Mouse (Mus musculus) forebrain, postnatal 0 days (tissue): Measurements from ENCODE around the gene Vgll2. TPM values are rescaled to one million over a fixed set of nuclear protein-coding genes. Genes with fewer than 3 reads are reported as not detected.

Source experiments
- ATAC-seq: fragments of 200-750 bp; cut with Nextera tagmentation; 2 replicates; pipeline ENCODE4 v1.8.0; 2017; ENCODE audit warnings: mild to moderate bottlenecking, moderate library complexity
- DNase-seq: peaks from one replicate; pipeline ENCODE4 v3.0.0-alpha.2; 2015
- H3K27ac ChIP-seq: fragments of 300-500 bp; sonication (generic); 2 replicates; pipeline ENCODE4 v1.5.1; 2014; ENCODE audit warnings: low read depth, mild to moderate bottlenecking, antibody characterized with exemption, low read length, moderate library complexity, mixed read lengths
- H3K27me3 ChIP-seq: fragments of 300-500 bp; sonication (generic); 2 replicates; pipeline ENCODE4 v1.6.1; 2014; ENCODE audit warnings: mild to moderate bottlenecking, low read length, mixed read lengths; ENCODE audit not compliant: insufficient read depth
- H3K36me3 ChIP-seq: fragments of 300-500 bp; sonication (generic); 2 replicates; pipeline ENCODE4 v1.6.1; 2014; ENCODE audit warnings: mild to moderate bottlenecking, moderate library complexity; ENCODE audit not compliant: insufficient read depth
- H3K4me1 ChIP-seq: fragments of 300-500 bp; sonication (generic); 2 replicates; pipeline ENCODE4 v1.6.1; 2014; ENCODE audit warnings: antibody characterized with exemption; ENCODE audit not compliant: insufficient read depth
- H3K4me2 ChIP-seq: fragments of 300-500 bp; sonication (generic); 2 replicates; pipeline ENCODE4 v1.6.1; 2014; ENCODE audit warnings: low read depth, mild to moderate bottlenecking, moderate library complexity
- H3K4me3 ChIP-seq: fragments of 300-500 bp; sonication (generic); 2 replicates; pipeline ENCODE4 v1.5.1; 2014; ENCODE audit warnings: low read depth, low read length, mixed read lengths
- H3K9ac ChIP-seq: fragments of 300-500 bp; sonication (generic); 2 replicates; pipeline ENCODE4 v1.6.1; 2014; ENCODE audit warnings: mild to moderate bottlenecking
- H3K9me3 ChIP-seq: fragments of 300-500 bp; sonication (generic); 2 replicates; pipeline ENCODE4 v1.6.1; 2016; ENCODE audit warnings: low read length
- CTCF ChIP-seq: sonication (generic); IDR thresholded peaks from 2 replicates; pipeline ENCODE4 v1.5.1; 2016; ENCODE audit warnings: antibody characterized with exemption, control low read depth, low read depth
- WGBS: fragments of 180-500 bp; shearing (Covaris S2); extraction: QIAGEN DNeasy Blood & Tissue Kit; methylation state at CpG from one replicate; pipeline ENCODE4 v1.1.7; 2014; 5-methylcytosine and 5-hydroxymethylcytosine counted together
- polyA plus RNA-seq: library from polyadenylated mRNA; unstranded; fragments of >200 nt; fragmentation: Nextera tagmentation; extraction: Ambion mirVana; gene quantifications from 2 replicates; pipeline ENCODE4 v1.2.1, GENCODE M21; 2015
- total RNA-seq: library from RNA; depleted of rRNA; stranded (reverse); fragments of >200 nt; gene quantifications from 2 replicates; pipeline ENCODE4 v1.2.3, GENCODE M21; 2014; rRNA removed

Gene Vgll2
- total RNA-seq (0.31 and 2.6 TPM in 2 replicates), polyA plus RNA-seq (1.9 TPM in 1 of 2 replicates, not detected in the other)

- Histone ChIP-seq H3K27ac (no peak within 1 kb of the TSS), H3K27me3 (peaks cover 70% of the 10 kb centered on the region), H3K9me3 (no peaks in the 10 kb centered on the region), H3K36me3 (no peaks in the 10 kb centered on the region), H3K4me1 (no peaks in the 10 kb centered on the region), H3K9ac (peak within 1 kb of the TSS; percentile 14; the same call in 1 of the 2 replicates), H3K4me2 (peak within 1 kb of the TSS; percentile 94), H3K4me3 (peak within 1 kb of the TSS; percentile 47)
- ATAC-seq (peak; percentile 83), DNase-seq (peak; percentile 64)
- TF ChIP-seq CTCF, result no peak
- 2% methylated on average over 60 of the region's 60 CpGs for WGBS
These were observed at the start of gene Vgll2 for GRCm38 (mm10) chr10:52022413-52023212. Vgll2 (plus strand) TSS chr10:52022502.

DNA sequence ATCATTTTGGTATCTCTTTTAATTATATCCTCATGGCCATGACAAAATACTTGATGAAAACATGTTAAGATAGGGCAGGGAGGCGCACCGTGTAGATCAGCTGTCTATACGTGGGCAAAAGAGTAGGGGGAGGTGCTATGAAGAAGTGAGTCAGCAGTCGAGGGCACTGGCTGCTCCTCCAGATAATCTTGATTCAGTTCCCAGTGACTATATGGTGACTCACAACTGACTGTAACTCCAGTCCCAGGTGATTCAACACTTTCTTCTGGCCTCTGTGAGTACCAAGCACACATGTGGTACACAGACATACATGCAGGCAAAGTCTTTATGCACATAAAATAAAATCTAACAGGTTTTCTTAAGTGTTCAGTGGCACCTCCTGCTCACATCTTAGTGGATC is 47.2 kb upstream of the Vgll2 start:
- TF ChIP-seq CTCF, result no peak
- no peaks in the 10 kb centered on the region for H3K9me3 ChIP-seq
- no peak overlapping the region for H3K4me3 ChIP-seq
- 85% methylated on average over 4 of the region's 4 CpGs for WGBS
- H3K9ac ChIP-seq, result no peak overlapping the region
- ATAC-seq, result no peak
- H3K27ac ChIP-seq, result no peak overlapping the region
- no peak overlapping the region for H3K4me2 ChIP-seq
- H3K4me1 ChIP-seq, result no peaks in the 10 kb centered on the region
- no peaks in the 10 kb centered on the region for H3K27me3 ChIP-seq
- DNase-seq, result no peak
- H3K36me3 ChIP-seq, result no peaks in the 10 kb centered on the region

- H3K27me3 ChIP-seq, result no peaks in the 10 kb centered on the region
- no peak for TF ChIP-seq CTCF
- ATAC-seq, result no peak
These were observed 46.7 kb upstream of the Vgll2 start for GRCm38 (mm10) chr10:51975587-51975986.

GRCm38 (mm10) chr10:51981651-51982050 is 40.7 kb upstream of the Vgll2 start:
- H3K9me3 ChIP-seq, result no peaks in the 10 kb centered on the region
- no peak overlapping the region for H3K4me2 ChIP-seq
- no peak overlapping the region for H3K4me3 ChIP-seq
- no peak for TF ChIP-seq CTCF
- DNase-seq, result no peak
- no peaks in the 10 kb centered on the region for H3K27me3 ChIP-seq
- no peak overlapping the region for H3K9ac ChIP-seq
- no peak overlapping the region for H3K27ac ChIP-seq
- no peak for ATAC-seq
- WGBS, result 85% methylated on average over 6 of the region's 6 CpGs
- no peaks in the 10 kb centered on the region for H3K4me1 ChIP-seq
- no peaks in the 10 kb centered on the region for H3K36me3 ChIP-seq

More at GRCm38 (mm10) chr10:51975587-51975986, 46.7 kb upstream of the Vgll2 start:
- Histone ChIP-seq H3K27ac (no peak overlapping the region), H3K4me1 (no peaks in the 10 kb centered on the region), H3K9me3 (no peaks in the 10 kb centered on the region), H3K36me3 (no peaks in the 10 kb centered on the region), H3K9ac (no peak overlapping the region), H3K4me2 (no peak overlapping the region), H3K4me3 (no peak overlapping the region)
- WGBS, result 94% methylated on average over 3 of the region's 3 CpGs
- DNase-seq, result no peak

- no peaks in the 10 kb centered on the region for H3K9me3 ChIP-seq
- no peaks in the 10 kb centered on the region for H3K4me1 ChIP-seq
- H3K27ac ChIP-seq, result no peak overlapping the region
- H3K36me3 ChIP-seq, result no peaks in the 10 kb centered on the region
- no peak for ATAC-seq
- no peak for TF ChIP-seq CTCF
- H3K4me2 ChIP-seq, result no peak overlapping the region
- no peak for DNase-seq
- 91% methylated on average over 6 of the region's 6 CpGs for WGBS
- no peaks in the 10 kb centered on the region for H3K27me3 ChIP-seq
- no peak overlapping the region for H3K9ac ChIP-seq
- no peak overlapping the region for H3K4me3 ChIP-seq
These were observed 39.9 kb upstream of the Vgll2 start for GRCm38 (mm10) chr10:51982395-51982794.

DNA sequence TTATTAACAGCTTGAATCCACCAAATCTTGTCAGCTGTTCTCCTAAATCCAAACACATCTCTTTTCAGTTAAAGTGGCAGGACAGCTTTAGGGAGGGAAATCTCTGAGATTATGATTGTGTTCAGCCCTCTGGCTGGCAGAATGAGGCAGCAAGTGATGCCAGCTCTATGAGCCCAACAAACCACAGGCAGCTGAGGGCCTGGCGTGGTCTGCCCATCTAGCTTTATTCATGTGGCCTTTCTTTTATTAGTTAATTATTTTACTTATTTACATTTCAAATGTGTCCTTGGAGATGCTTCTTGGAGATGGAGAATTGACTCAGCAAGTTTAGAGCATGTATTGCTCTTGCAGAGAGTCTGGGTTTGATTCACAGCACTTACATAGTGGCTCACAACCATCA is 3.8 kb upstream of the Vgll2 start:
- WGBS, result 24% methylated on average over 1 of the region's 1 CpGs
- TF ChIP-seq CTCF, result no peak
- no peaks in the 10 kb centered on the region for H3K4me1 ChIP-seq
- H3K27ac ChIP-seq, result no peak overlapping the region
- H3K9ac ChIP-seq, result no peak overlapping the region
- H3K9me3 ChIP-seq, result no peaks in the 10 kb centered on the region
- no peak overlapping the region for H3K4me2 ChIP-seq
- H3K4me3 ChIP-seq, result no peak overlapping the region
- peaks cover 31% of the 10 kb centered on the region for H3K27me3 ChIP-seq
- DNase-seq, result no peak
- ATAC-seq, result no peak
- no peaks in the 10 kb centered on the region for H3K36me3 ChIP-seq

GRCm38 (mm10) chr10:52021231-52021630 is 1.1 kb upstream of the Vgll2 start:
- H3K9me3 ChIP-seq, result no peaks in the 10 kb centered on the region
- H3K4me1 ChIP-seq, result no peaks in the 10 kb centered on the region
- ATAC-seq (no peak), DNase-seq (no peak)
- H3K4me3 ChIP-seq, result no peak overlapping the region
- TF ChIP-seq CTCF, result no peak
- WGBS, result 3% methylated on average over 9 of the region's 9 CpGs
- no peaks in the 10 kb centered on the region for H3K36me3 ChIP-seq
- no peak overlapping the region for H3K27ac ChIP-seq
- peaks cover 58% of the 10 kb centered on the region for H3K27me3 ChIP-seq
- H3K9ac ChIP-seq, result no peak overlapping the region
- H3K4me2 ChIP-seq, result no peak overlapping the region
